Mouse (Mus musculus) embryo, embryonic 10.5 days (tissue): ENCODE results near the gene Raver1.

Experiments used
- DNase-seq: peaks from one replicate; pipeline ENCODE4 v3.0.0-alpha.2; 2015; ENCODE audit warnings: low spot score

Raver1 gene

DNA sequence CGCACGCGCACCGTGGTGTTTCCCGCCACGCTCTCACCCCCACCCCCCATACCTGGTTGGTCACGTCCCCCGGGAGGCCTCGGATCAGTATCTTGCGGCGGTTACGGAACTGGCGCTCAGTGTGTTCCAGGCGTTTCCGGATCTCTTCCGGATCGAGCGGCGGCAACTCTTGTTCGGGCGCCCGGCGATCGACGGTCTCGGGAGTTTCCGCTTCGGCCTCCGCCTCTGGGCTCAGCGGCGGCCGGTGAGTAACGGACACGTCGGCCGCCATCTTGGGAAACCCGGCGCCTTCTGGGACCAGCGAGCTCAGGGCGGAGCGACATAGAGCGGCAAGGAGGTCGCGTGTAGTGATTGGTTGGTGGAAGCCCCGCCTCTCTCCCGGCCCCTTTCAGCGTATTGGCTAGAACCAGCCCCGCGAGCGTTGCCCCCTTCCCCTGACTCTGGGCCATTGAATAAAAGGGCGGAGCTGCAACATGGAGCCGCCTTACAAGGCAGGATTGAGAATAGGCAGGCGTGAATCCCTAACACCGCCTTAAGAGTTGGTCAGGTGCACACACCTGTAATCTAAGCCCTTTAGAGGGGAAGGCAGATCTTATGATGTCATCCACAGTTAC, at the start of gene Raver1, which contains the start of gene Gm38431:
TSS of gene Raver1 (minus strand) at position 302 of the 614 bp plus-strand sequence.
TSS of gene Gm38431 (minus strand) at position 291 of the 614 bp plus-strand sequence.
- peak; percentile 99 for DNase-seq

- no peak for DNase-seq
These were observed 46.6 kb upstream of the Raver1 start for GRCm38 (mm10) chr9:21138386-21138785.

DNA sequence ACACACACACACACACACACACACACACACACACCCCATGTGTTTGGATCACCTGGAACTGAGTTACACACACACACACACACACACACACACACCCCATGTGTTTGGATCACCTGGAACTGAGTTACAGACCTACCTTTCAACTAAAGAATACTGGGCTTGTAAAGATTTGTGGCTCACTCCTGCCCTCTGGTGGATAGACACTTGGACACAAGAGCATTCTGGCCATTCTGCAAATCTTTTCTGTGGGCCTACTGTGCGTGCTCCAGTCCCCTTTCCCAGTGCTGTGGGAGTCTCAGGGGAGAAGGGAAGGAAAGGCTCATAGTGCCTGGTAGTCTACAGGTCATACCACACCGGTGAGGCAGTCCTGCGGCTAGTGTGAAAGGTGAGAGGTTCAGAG, 45.4 kb upstream of the Raver1 start:
- DNase-seq, result peak; percentile 79

DNA sequence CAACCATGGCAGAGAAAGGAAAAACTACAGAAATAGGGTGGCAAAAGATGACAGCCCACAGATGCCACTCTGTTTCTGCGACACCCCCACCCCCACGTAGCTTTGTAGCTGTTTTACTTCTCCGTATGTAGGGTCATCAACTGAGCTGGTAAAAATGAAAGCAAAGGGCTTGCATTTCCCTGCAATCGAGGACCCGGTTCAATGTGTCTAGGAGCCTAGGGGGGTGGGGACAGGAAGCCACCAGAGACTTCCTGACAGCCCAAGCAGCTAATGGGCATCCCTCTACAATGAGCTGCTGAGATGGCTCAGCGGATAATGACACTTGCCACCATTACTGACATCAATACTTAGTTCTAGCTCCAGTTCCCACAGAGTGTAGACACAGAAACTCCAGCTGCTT, 44.6 kb upstream of the Raver1 start:
- no peak for DNase-seq

DNA sequence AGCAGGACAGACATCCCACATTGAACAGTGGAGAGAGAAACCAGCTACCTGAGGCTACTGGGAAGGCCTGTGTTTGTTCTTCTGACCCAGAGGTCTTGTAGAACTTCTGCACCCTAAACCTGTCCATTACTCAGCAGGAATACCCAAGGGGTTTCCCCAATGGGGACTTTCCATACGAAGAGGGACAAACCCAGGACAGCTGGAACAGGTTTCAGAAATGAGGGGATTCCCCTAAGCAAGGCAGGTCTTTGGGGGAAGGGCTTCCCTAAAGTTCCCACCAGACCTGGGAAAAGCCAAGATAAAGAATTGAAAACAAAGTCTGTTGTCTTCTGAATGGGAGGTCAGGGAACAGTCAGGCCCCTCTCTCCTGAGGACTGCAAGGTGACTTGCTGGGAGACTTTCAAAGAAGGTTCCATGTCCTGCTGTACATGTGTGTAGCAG, 44.2 kb upstream of the Raver1 start:
- DNase-seq, result no peak

DNA sequence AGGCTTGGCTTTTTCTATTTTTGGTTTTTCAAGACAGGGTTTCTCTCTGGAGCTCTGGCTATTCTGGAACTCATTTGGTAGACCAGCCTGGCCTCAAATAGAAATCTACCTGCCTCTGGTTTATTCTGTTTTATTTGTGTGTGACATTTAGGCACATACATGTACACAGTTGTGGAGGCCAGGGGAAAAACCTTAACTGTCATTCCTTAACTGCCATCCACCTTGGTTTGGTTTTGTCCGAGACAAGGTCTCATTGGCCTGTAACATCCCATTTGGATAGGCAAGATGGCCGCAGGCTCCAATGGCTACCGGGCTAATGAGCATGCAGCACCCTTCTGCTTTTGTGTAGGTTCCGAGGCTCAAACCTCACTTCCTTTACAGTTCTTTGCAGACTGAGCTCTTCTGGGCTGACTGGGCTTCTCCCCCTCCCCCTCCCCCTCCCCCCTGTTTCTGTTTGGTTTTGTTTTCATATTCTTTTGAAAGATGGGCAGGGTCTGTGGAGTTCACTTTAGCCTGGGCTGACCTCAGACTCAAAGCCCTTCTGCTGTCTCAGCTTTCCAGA, 43.6 kb upstream of the Raver1 start:
- no peak for DNase-seq

DNA sequence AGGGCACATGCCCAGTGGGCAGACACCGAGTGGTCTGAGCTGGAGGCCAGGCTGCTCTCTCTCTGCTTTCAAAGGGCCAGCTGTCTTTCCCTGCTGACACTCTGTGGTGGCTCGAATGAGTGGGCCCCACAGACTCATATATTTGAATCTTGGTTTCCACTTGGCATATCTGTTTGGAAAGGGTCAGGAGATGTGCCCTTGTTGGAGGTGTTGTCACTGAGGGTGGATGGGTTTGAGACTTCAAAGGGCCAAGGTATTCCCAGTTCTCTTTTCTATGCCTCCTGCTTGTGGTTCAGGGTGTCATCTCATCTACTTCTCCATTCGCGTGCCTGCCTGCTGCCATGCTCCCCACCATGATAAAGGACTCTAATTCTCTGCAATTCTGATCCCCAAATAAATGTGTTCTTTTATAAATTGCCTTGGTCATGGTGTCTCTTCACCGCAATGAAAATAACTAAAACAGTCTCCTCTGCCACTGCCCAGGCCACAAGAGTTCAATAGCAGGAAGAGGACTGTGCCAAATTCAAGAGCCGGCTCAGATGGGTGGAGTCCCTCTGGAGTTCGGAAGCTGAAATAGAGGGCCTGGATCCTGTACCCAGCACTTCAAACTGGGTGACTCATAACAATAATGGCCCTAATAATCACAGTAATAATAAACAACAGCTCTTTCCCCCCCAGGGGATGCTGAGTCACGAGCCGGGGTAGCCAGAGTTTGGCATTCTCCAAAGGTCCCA, 43.0 kb upstream of the Raver1 start:
- DNase-seq, result no peak

DNA sequence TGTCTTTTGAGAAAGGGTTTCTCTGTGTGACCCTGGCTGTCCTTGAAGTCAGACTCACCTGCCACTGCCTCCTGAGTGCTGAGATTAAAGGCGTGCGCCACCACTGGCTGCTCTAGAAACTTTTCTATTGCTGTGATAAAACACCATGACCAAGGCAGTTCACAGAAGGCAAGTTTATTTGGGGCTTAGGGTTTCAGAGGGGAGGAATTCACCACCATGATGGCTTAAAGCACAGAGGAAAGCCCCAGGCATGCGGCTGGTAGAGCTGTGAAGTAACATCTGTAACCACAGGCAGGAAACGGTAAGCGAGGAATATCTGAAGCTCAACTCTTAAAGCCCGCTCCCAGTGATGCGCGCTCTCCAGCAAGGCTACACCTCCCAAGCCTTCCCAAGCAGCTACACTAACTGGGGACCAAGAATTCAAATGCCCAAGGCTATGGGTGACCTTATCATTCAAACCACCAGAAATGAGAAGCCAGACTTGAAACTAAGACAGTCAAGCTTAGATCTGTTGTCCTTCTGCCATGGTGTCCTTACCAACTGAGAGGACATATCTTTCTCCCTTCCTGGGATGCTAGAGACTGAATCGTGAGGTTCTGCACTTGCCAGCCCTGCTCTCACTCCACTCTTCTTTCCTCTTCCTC, 41.4 kb upstream of the Raver1 start:
- DNase-seq, result no peak

- no peak for DNase-seq
These were observed 40.4 kb upstream of the Raver1 start for GRCm38 (mm10) chr9:21132102-21132775.

DNA sequence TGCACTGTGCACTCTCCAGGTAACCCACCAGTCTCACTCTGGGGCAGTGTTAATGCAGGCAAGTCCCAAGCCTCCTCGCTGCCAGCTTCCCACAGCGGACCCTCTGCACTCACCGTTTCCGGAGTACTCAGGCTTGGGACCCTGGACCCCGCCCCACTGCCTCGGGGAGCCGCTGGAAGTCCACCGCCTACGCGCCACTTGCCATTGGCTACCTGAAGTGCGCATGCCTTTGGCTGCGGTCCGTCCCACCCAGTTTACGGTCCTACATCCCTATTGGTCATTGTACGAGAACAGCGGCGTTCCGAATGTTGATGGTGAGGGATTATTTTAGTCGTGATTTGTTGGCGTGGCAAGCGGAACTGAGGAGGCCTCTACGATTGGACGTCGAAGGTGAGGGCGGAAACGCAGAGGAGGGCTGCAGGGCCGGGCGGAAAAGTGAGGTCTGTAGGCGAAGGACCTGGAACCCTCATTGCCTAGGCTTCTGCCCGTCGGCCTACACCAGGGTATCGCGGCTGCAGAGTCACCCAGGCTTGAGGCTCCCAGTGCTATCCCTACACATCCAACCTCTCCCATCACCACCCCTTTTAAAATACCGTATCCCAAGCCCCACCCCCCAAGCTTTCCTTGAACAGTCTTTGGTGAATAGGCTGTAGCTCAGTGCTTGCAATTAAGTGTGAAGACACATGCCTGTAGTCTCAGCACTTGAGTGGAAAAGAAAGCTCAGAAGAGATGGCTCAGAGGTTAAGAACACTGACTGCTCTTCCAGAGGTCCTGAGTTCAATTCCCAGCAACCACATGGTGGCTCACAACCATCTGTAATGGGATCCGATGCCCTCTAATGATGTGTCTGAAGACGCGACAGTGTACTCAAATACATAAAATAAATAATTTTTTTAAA, 39.5 kb upstream of the Raver1 start, which contains the start of gene Tyk2:
TSS of gene Tyk2 (minus strand) at position 185 of the 898 bp plus-strand sequence.
- peak; percentile 98 for DNase-seq

GRCm38 (mm10) chr9:21126259-21126627, 34.4 kb upstream of the Raver1 start:
- no peak for DNase-seq

DNA sequence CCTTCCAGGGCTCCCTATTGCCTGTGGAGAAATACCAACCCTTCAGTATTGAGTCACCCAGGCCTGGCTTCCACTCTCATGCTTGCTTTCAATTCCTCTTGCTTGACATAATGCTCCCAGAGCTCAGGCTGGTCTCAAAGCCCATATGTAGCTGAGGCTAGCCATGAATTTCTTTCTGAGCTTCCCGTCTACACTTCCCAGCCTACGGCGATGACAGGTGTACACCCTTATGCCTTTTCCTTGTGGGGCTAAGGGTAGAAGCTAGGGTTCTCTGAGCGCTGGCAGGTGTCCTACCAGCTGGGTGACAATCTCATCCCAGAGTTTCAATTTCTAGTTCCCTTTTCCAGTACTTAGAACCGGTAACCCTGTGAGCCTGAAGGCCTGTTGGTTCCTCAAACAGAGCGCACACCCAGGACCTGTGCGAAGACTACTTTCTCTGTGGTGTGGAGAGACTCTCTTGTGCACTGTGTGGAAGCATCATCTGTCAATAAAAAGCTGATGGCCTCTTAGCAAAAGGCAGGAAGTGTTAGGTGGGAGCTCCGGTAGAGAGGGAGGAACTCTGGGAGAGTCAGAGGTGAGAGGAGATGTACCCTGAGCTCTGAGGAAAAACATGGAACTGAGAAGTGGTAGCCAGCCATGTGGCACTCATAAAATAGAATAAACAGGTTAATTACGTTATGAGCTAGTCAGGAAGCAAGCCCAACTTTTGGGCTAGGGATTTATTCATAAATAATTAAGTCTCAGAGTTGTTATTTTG, 33.9 kb upstream of the Raver1 start:
- DNase-seq, result no peak

- no peak for DNase-seq
These were observed 33.0 kb upstream of the Raver1 start for GRCm38 (mm10) chr9:21124837-21125236.

DNA sequence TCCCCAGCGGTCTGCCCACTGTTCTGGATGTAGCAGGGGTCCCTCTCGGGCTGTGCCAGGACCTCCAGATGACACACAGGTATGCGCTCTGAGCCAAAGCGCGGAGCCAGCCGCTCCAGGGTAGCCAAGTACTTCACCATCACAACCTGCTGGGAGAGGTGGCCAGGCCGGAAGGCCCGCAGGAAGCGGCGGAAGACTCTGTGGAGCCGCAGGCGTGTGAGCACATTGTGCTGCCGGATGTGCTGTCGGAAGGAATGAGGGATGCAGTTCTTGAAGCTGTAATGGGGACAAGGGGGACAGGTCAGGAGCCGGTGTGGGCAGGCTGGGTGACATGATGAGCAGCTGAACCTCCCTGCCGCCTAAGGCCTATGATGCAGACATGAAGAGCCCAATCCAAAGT, 29.7 kb upstream of the Raver1 start:
- no peak for DNase-seq

GRCm38 (mm10) chr9:21117073-21117472, 25.3 kb upstream of the Raver1 start:
- no peak for DNase-seq

DNA sequence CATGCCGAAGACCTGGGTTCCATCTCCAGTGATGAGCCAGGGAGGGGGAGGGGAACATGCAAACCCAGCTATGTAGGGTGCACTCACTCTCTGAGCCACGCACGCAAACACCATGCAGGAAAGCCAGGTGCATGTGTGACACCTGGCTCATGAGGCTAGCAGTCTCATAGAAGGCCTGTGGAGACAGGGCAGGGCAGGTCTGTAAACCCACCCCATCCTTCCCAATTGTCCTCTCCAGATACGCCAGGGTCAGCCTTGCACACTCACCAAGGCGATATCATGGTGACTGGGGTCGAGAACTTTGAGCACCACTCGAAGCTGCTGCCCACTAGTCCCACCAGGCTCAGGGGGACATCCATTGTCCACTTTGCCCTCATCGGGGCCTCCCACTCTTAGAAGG, 23.3 kb upstream of the Raver1 start:
- DNase-seq, result no peak

DNA sequence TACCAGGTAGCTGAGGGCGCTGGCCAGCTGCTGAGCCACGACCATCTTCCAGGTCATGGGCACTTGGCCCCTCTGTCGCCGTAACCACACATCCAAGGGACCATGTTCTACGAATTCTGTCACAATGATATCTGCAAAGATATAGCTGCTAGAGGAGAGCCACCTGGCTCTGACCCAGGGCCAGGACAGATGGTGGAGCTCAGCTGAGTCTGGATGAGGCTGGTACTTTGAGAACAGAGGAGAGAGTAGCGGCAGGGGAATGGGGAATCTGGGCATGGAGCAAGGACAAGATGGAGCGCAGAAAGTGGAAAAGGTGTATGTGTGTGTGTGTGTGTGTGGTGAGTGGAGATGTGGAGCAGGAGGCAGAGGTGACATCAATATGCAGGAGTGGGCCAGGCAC, 22.4 kb upstream of the Raver1 start:
- DNase-seq, result no peak

GRCm38 (mm10) chr9:21113751-21114150, 21.9 kb upstream of the Raver1 start:
- DNase-seq, result no peak

- no peak for DNase-seq
These were observed 15.9 kb upstream of the Raver1 start for GRCm38 (mm10) chr9:21107607-21108237.
